Mouse (Mus musculus): Measurements from ENCODE around the gene Psmb1. TPM values are rescaled to one million over a fixed set of nuclear protein-coding genes. Genes with fewer than 3 reads are reported as not detected.

Gene Psmb1
- polyA plus RNA-seq, 1 experiment from 2014 or later: 288 TPM

DNA sequence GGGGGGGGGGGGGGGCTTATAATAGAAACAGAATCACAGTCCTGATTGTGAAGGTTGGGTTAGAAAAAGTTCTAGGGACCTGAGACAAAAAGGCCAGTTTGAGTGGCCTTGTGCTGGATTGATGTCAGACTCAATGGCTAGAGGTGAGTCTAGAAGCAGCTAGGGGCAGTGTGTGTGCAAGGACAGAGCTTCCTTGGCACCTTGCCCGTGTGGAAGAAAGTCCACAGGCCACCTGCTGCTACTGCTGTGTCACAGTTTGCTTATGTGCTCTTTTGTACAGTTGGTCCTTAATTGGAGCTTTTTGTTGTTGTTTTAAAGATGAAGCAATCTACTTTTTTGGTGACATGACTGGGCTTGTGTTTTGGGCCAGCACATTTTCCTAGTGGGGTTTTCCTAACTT, 69.6 kb downstream of the Psmb1 start:
- Histone ChIP-seq H3K9ac (ENCODE audit: low read length) (no peak overlapping the region), H3K9me3 (ENCODE audit: control insufficient read depth, low read length) (no peaks in the 10 kb centered on the region), H3K36me3 (ENCODE audit: control insufficient read depth, insufficient read depth, low read length) (peaks cover 4% of the 10 kb centered on the region; the same call in 1 of the 2 replicates), H3K27me3 (ENCODE audit: control insufficient read depth, insufficient read depth, low read length) (no peaks in the 10 kb centered on the region), H3K4me2 (ENCODE audit: low read depth) (no peak overlapping the region), H3K4me1 (ENCODE audit: control insufficient read depth, insufficient read depth, low read length) (no peaks in the 10 kb centered on the region), H3K27ac (ENCODE audit: low read depth, low read length) (no peak overlapping the region), H3K4me3 (ENCODE audit: low read depth, low read length) (no peak overlapping the region)
- ATAC-seq (ENCODE audit: insufficient read depth, low FRiP score, low TSS enrichment) (no peak), DNase-seq (ENCODE audit: low spot score) (no peak)
- WGBS: 56% methylated on average over 1 of the region's 1 CpGs

DNA sequence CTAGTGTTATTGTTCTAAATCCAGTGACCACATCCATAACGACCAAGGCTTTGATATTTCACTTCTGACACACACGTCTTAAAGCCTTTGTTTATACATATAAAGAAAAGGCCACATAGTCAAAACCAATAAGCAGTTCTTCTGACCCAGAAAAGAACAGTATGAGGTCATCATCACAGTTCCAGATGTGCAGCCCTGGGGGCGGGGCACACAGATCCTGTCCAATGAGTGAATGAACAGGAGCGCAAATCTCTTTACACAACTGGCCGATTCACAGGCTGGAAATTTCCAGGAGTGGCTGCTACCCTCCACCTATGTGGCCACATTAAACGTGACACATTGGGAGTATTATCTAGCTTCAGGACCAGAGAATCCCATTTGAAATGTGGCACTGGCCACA, 70.1 kb downstream of the Psmb1 start:
- no peak overlapping the region for H3K4me3 ChIP-seq (ENCODE audit: low read depth, low read length)
- H3K4me2 ChIP-seq (ENCODE audit: low read depth): no peak overlapping the region
- ATAC-seq (ENCODE audit: insufficient read depth, low FRiP score, low TSS enrichment) (no peak), DNase-seq (ENCODE audit: low spot score) (no peak)
- peaks cover 4% of the 10 kb centered on the region; the same call in 1 of the 2 replicates for H3K36me3 ChIP-seq (ENCODE audit: control insufficient read depth, insufficient read depth, low read length)
- WGBS: 81% methylated on average over 6 of the region's 6 CpGs
- H3K27me3 ChIP-seq (ENCODE audit: control insufficient read depth, insufficient read depth, low read length): no peaks in the 10 kb centered on the region
- no peak overlapping the region for H3K9ac ChIP-seq (ENCODE audit: low read length)
- no peaks in the 10 kb centered on the region for H3K9me3 ChIP-seq (ENCODE audit: control insufficient read depth, low read length)
- no peaks in the 10 kb centered on the region for H3K4me1 ChIP-seq (ENCODE audit: control insufficient read depth, insufficient read depth, low read length)
- no peak overlapping the region for H3K27ac ChIP-seq (ENCODE audit: low read depth, low read length)

DNA sequence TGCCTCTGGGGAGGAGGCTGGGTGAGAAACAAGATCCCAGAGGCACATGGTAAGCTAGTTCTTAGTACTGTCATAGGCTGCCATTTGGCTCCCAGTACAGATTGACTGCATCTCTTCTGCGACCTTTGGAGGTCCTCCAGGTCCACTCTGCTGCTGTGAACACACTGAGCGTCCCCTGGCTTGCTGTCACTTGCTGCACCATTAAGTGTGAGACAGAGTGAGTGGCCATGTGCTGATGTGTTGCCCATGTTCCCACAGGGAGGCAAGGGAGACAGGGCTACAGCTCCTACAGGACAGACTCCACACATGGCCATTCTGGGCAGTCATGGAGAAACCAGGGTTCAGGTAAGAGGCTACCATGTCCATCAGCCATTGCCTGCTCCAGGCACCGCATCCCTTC, 73.6 kb downstream of the Psmb1 start:
- H3K4me1 ChIP-seq (ENCODE audit: control insufficient read depth, insufficient read depth, low read length): no peaks in the 10 kb centered on the region
- H3K27me3 ChIP-seq (ENCODE audit: control insufficient read depth, insufficient read depth, low read length): no peaks in the 10 kb centered on the region
- peaks cover 18% of the 10 kb centered on the region for H3K36me3 ChIP-seq (ENCODE audit: control insufficient read depth, insufficient read depth, low read length)
- no peak overlapping the region for H3K27ac ChIP-seq (ENCODE audit: low read depth, low read length)
- H3K4me3 ChIP-seq (ENCODE audit: low read depth, low read length): no peak overlapping the region
- 84% methylated on average over 3 of the region's 3 CpGs for WGBS
- no peak overlapping the region for H3K4me2 ChIP-seq (ENCODE audit: low read depth)
- H3K9ac ChIP-seq (ENCODE audit: low read length): no peak overlapping the region
- H3K9me3 ChIP-seq (ENCODE audit: control insufficient read depth, low read length): no peaks in the 10 kb centered on the region
- ATAC-seq (ENCODE audit: insufficient read depth, low FRiP score, low TSS enrichment) (no peak), DNase-seq (ENCODE audit: low spot score) (no peak)

Other genes starting within 250 kb of the Psmb1 start
- gene Dll1, start 122.9 kb downstream of the Psmb1 start, polyA plus RNA-seq (2014; fragmentation: Nextera tagmentation; extraction: Ambion mirVana): 57.7 and 64.2 TPM in 2 replicates
- 36.6 and 37.2 TPM in 2 replicates for gene Fam120b, start 103.5 kb downstream of the Psmb1 start, polyA plus RNA-seq (2014; fragmentation: Nextera tagmentation; extraction: Ambion mirVana)
- gene Tbp, start 137 bp upstream of the Psmb1 start, polyA plus RNA-seq (2014; fragmentation: Nextera tagmentation; extraction: Ambion mirVana): 84.7 TPM in 2 replicates
- 54.9 and 57.9 TPM in 2 replicates for gene Pdcd2, start 27.6 kb upstream of the Psmb1 start, polyA plus RNA-seq (2014; fragmentation: Nextera tagmentation; extraction: Ambion mirVana)
- 1.0 and 1.1 TPM in 2 replicates for gene Prdm9, start 64.6 kb upstream of the Psmb1 start, polyA plus RNA-seq (2014; fragmentation: Nextera tagmentation; extraction: Ambion mirVana)
- gene Chd1, start 205.2 kb upstream of the Psmb1 start, polyA plus RNA-seq (2014; fragmentation: Nextera tagmentation; extraction: Ambion mirVana): 38.8 and 39.7 TPM in 2 replicates

Measured in neural tube, embryonic 11.5 days (tissue).